Mouse (Mus musculus): ENCODE data around the gene Ninj1. TPM values are rescaled to one million over a fixed set of nuclear protein-coding genes. Genes with fewer than 3 reads are reported as not detected.

The Ninj1 gene
- polyA plus RNA-seq, 1 experiment: 1,000 TPM

- peaks cover 6% of the 10 kb centered on the region for H3K4me1 ChIP-seq (ENCODE audit: control insufficient read depth, insufficient read depth, low read length)
- no peaks in the 10 kb centered on the region for H3K27me3 ChIP-seq (replicated peaks; ENCODE audit: control insufficient read depth, insufficient read depth, low read length)
- no peak for TF ChIP-seq CTCF (conservative IDR thresholded peaks at IDR 0.05; ENCODE audit: insufficient read depth, insufficient read length, low read depth, low read length)
- TF ChIP-seq POLR2A (IDR thresholded peaks at IDR 0.05; ENCODE audit: low read depth, low read length): no peak
- no peak for DNase-seq
- H3K36me3 ChIP-seq (ENCODE audit: control insufficient read depth, insufficient read depth, low read length): no peaks in the 10 kb centered on the region
- no peak overlapping the region for H3K4me3 ChIP-seq (ENCODE audit: insufficient read depth, low read depth, low read length)
- WGBS: 92% methylated on average over 3 of the region's 3 CpGs
- H3K27ac ChIP-seq (ENCODE audit: insufficient read depth, low read depth, low read length): no peak overlapping the region
Measured at GRCm38 (mm10) chr13:49181411-49181984, 5.8 kb upstream of the Ninj1 start.

GRCm38 (mm10) chr13:49183161-49183560, 4.1 kb upstream of the Ninj1 start:
- H3K4me1 ChIP-seq (ENCODE audit: control insufficient read depth, insufficient read depth, low read length): peaks cover 13% of the 10 kb centered on the region
- whole genome bisulfite sequencing: 82% methylated on average over 5 of the region's 5 CpGs
- no peaks in the 10 kb centered on the region for H3K36me3 ChIP-seq (ENCODE audit: control insufficient read depth, insufficient read depth, low read length)
- no peaks in the 10 kb centered on the region for H3K27me3 ChIP-seq (replicated peaks; ENCODE audit: control insufficient read depth, insufficient read depth, low read length)
- no peak overlapping the region for H3K27ac ChIP-seq (ENCODE audit: insufficient read depth, low read depth, low read length)
- no peak overlapping the region for H3K4me3 ChIP-seq (ENCODE audit: insufficient read depth, low read depth, low read length)
- DNase-seq: no peak
- TF ChIP-seq POLR2A (IDR thresholded peaks at IDR 0.05; ENCODE audit: low read depth, low read length) (no peak), CTCF (conservative IDR thresholded peaks at IDR 0.05; ENCODE audit: insufficient read depth, insufficient read length, low read depth, low read length) (no peak)

GRCm38 (mm10) chr13:49183646-49184045, 3.6 kb upstream of the Ninj1 start:
- Histone ChIP-seq H3K36me3 (ENCODE audit: control insufficient read depth, insufficient read depth, low read length) (no peaks in the 10 kb centered on the region), H3K4me3 (ENCODE audit: insufficient read depth, low read depth, low read length) (no peak overlapping the region), H3K27me3 (replicated peaks; ENCODE audit: control insufficient read depth, insufficient read depth, low read length) (no peaks in the 10 kb centered on the region), H3K4me1 (ENCODE audit: control insufficient read depth, insufficient read depth, low read length) (peaks cover 13% of the 10 kb centered on the region), H3K27ac (ENCODE audit: insufficient read depth, low read depth, low read length) (no peak overlapping the region)
- TF ChIP-seq POLR2A (IDR thresholded peaks at IDR 0.05; ENCODE audit: low read depth, low read length) (no peak), CTCF (conservative IDR thresholded peaks at IDR 0.05; ENCODE audit: insufficient read depth, insufficient read length, low read depth, low read length) (no peak)
- DNase-seq: peak; percentile 52
- 53% methylated on average over 5 of the region's 5 CpGs for WGBS

GRCm38 (mm10) chr13:49186798-49187287, 442 bp upstream of the Ninj1 start:
- DNase-seq: no peak
- H3K27ac ChIP-seq (ENCODE audit: insufficient read depth, low read depth, low read length): peak overlapping the region; percentile 90
- 0 out of 2 replicates have a peak overlapping the region, but pooled peaks have one; percentile 3 for H3K4me3 ChIP-seq (ENCODE audit: insufficient read depth, low read depth, low read length)
- no peaks in the 10 kb centered on the region for H3K36me3 ChIP-seq (ENCODE audit: control insufficient read depth, insufficient read depth, low read length)
- TF ChIP-seq POLR2A (IDR thresholded peaks at IDR 0.05; ENCODE audit: low read depth, low read length) (no peak), CTCF (conservative IDR thresholded peaks at IDR 0.05; ENCODE audit: insufficient read depth, insufficient read length, low read depth, low read length) (no peak)
- WGBS: 22% methylated on average over 11 of the region's 11 CpGs
- peaks cover 34% of the 10 kb centered on the region for H3K4me1 ChIP-seq (ENCODE audit: control insufficient read depth, insufficient read depth, low read length)
- no peaks in the 10 kb centered on the region for H3K27me3 ChIP-seq (replicated peaks; ENCODE audit: control insufficient read depth, insufficient read depth, low read length)

GRCm38 (mm10) chr13:49188219-49188965, 1.1 kb downstream of the Ninj1 start:
- Histone ChIP-seq H3K4me1 (ENCODE audit: control insufficient read depth, insufficient read depth, low read length) (peaks cover 48% of the 10 kb centered on the region), H3K36me3 (ENCODE audit: control insufficient read depth, insufficient read depth, low read length) (no peaks in the 10 kb centered on the region), H3K27me3 (replicated peaks; ENCODE audit: control insufficient read depth, insufficient read depth, low read length) (no peaks in the 10 kb centered on the region), H3K4me3 (ENCODE audit: insufficient read depth, low read depth, low read length) (peak overlapping the region; percentile 78), H3K27ac (ENCODE audit: insufficient read depth, low read depth, low read length) (peak overlapping the region; percentile 92)
- DNase-seq: peak; percentile 71
- 7% methylated on average over 15 of the region's 15 CpGs for WGBS
- TF ChIP-seq CTCF (conservative IDR thresholded peaks at IDR 0.05; ENCODE audit: insufficient read depth, insufficient read length, low read depth, low read length) (no peak), POLR2A (IDR thresholded peaks at IDR 0.05; ENCODE audit: low read depth, low read length) (no peak)

- DNase-seq: peak; percentile 56
- TF ChIP-seq POLR2A (IDR thresholded peaks at IDR 0.05; ENCODE audit: low read depth, low read length): no peak
- no peak for TF ChIP-seq CTCF (conservative IDR thresholded peaks at IDR 0.05; ENCODE audit: insufficient read depth, insufficient read length, low read depth, low read length)
- Histone ChIP-seq H3K36me3 (ENCODE audit: control insufficient read depth, insufficient read depth, low read length) (no peaks in the 10 kb centered on the region), H3K27ac (ENCODE audit: insufficient read depth, low read depth, low read length) (peak overlapping the region; percentile 92), H3K4me1 (ENCODE audit: control insufficient read depth, insufficient read depth, low read length) (peaks cover 48% of the 10 kb centered on the region), H3K4me3 (ENCODE audit: insufficient read depth, low read depth, low read length) (peak overlapping the region; percentile 78), H3K27me3 (replicated peaks; ENCODE audit: control insufficient read depth, insufficient read depth, low read length) (no peaks in the 10 kb centered on the region)
- 31% methylated on average over 2 of the region's 2 CpGs for WGBS
Measured at GRCm38 (mm10) chr13:49188966-49189360, 1.7 kb downstream of the Ninj1 start.
